ENCODE assay signal across 8 mouse cellular contexts in genomic region chr5:52616549-52616948, GRCm38 (mm10). TPM values are rescaled to one million over a fixed set of nuclear protein-coding genes. Genes with fewer than 3 reads are reported as not detected.
DNase-seq lines count a peak whose midpoint lies in the region.

No protein-coding gene starts in this region.

- peak; percentile 18 for DNase-seq in ovary, postnatal 36 days (ENCODE audit: low spot score)
- DNase-seq in ovary, postnatal 10 days (ENCODE audit: low spot score) = no peak
- DNase-seq in forelimb bud, embryonic 11.5 days (ENCODE audit: low read depth, low spot score) = peak; percentile 23
- DNase-seq in heart, postnatal 4 days = peak; percentile 48
- peak; percentile 38 to 50 for DNase-seq in left cerebral cortex, postnatal 36 days (ENCODE audit: low spot score in 2 of 2)
- DNase-seq in retina, postnatal 1 day = peak; percentile 43
- DNase-seq in spleen, adult 12 weeks (ENCODE audit: low spot score) = no peak
- DNase-seq in adrenal gland, postnatal 36 days = no peak

- intact Hi-C loops in left cerebral cortex, postnatal 36 days (cut with DNase I) = loop anchor here (5.0 kb wide), 1 partner anchor 49 kb away; the partner anchor contains the start of gene Lgi2

RNA-seq across cellular contexts. Expression of gene Lgi2, which starts 50.3 kb away (rescaled TPM):
- 1 to 10 TPM; 1.6 to 1.9 TPM for total RNA-seq in heart, postnatal 4 days (2021)
- 10 to 100 TPM; 52.5 to 56.3 TPM for total RNA-seq in left cerebral cortex, postnatal 36 days (2021)
- 1 to 10 TPM; 1.1 to 2.4 TPM for total RNA-seq in adrenal gland, postnatal 36 days (2021)

RNA-seq across cellular contexts. Expression of gene Sepsecs, which starts 53.0 kb away (rescaled TPM):
- 10 to 100 TPM in 1 of 2 experiments, 1 to 10 TPM in 1; 9.9 to 10.0 TPM for total RNA-seq in heart, postnatal 4 days (2021)
- total RNA-seq in left cerebral cortex, postnatal 36 days (2021) = 10 to 100 TPM in 1 of 2 experiments, 1 to 10 TPM in 1; 9.4 to 12.2 TPM
- total RNA-seq in adrenal gland, postnatal 36 days (2021) = 10 to 100 TPM; 15.0 to 18.7 TPM

Comparison
In these comparisons a context has a peak if more than half of its experiments do, and no peak if none do; other contexts are left out.
1. DNase-seq: peak in ovary, postnatal 36 days (single experiment), forelimb bud, embryonic 11.5 days (single experiment), heart, postnatal 4 days (single experiment), left cerebral cortex, postnatal 36 days (2 of 2) and retina, postnatal 1 day (single experiment); none in ovary, postnatal 10 days (single experiment), spleen, adult 12 weeks (single experiment) and adrenal gland, postnatal 36 days (0 of 2).
2. RNA of gene Lgi2, which starts 50.3 kb away (total RNA-seq): 52.5 to 56.3 TPM in left cerebral cortex, postnatal 36 days; 1.1 to 2.4 TPM in adrenal gland, postnatal 36 days and 1.6 to 1.9 TPM in heart, postnatal 4 days; every median in the first group is over 10 times any median in the second.